Mouse (Mus musculus): ENCODE data around the gene Serpinb6b.

DNA sequence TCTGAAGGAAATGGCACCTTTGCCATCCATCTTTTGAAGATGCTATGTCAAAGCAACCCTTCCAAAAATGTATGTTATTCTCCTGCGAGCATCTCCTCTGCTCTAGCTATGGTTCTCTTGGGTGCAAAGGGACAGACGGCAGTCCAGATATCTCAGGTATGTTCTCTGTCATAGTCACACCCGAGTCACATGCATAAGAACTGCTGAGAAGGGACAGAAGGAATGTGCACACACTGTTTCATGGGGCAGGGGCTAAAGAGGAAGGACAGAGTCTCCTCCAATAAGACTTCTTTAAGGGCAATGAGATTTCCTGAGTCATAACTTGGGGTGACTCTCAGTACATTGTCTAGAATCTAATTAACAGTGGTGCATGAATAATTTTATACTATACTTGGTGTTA is 41.5 kb downstream of the Serpinb6b start:
- no peak for TF ChIP-seq EP300 (IDR thresholded peaks at IDR 0.05; ENCODE audit: low read depth)
- TF ChIP-seq CTCF (IDR thresholded peaks at IDR 0.05; ENCODE audit: low read depth) = no peak
